Mouse (Mus musculus) heart, embryonic 14.5 days (tissue): ENCODE measurements around the gene Tdrd7. TPM values are rescaled to one million over a fixed set of nuclear protein-coding genes. Genes with fewer than 3 reads are reported as not detected.
A peak's percentile ranks its signal among the peaks of the same experiment; 100 is the strongest.

Experiments used
- ATAC-seq: fragments of 200-750 bp; cut with Nextera tagmentation; 2 replicates; pipeline ENCODE4 v1.8.0; 2017; ENCODE audit warnings: low read depth, moderate TSS enrichment; ENCODE audit not compliant: insufficient number of reproducible peaks, insufficient read depth, low FRiP score
- H3K27ac ChIP-seq, 2 experiments: fragments of 200-500 bp in 1 of 2; fragments of 300-500 bp in 1 of 2; sonication (generic) in 1 of 2; replicated peaks in 1 of 2; 2 replicates each; pipeline ENCODE4 v1.5.1; 2012 to 2014; ENCODE audit warnings: low read depth in 2 of 2, low read length in 2 of 2, control low read depth in 1 of 2, mild to moderate bottlenecking in 1 of 2, mixed read lengths in 1 of 2; ENCODE audit not compliant: control insufficient read depth in 1 of 2, insufficient read depth in 1 of 2
- H3K27me3 ChIP-seq: fragments of 300-500 bp; sonication (generic); 2 replicates; pipeline ENCODE4 v1.6.1; 2014; ENCODE audit warnings: mild to moderate bottlenecking, low read length, control low read depth; ENCODE audit not compliant: control insufficient read depth, insufficient read depth
- H3K36me3 ChIP-seq: fragments of 300-500 bp; sonication (generic); 2 replicates; pipeline ENCODE4 v1.6.1; 2014; ENCODE audit warnings: mild to moderate bottlenecking, control low read depth, low read length, mixed read lengths; ENCODE audit not compliant: control insufficient read depth, insufficient read depth
- H3K4me1 ChIP-seq, 2 experiments: fragments of 200-500 bp in 1 of 2; fragments of 300-500 bp in 1 of 2; sonication (generic) in 1 of 2; 2 replicates each; pipeline ENCODE4 v1.6.1; 2012 to 2014; ENCODE audit warnings: low read length in 2 of 2, control low read depth in 1 of 2, mixed read lengths in 1 of 2; ENCODE audit not compliant: control insufficient read depth in 2 of 2, insufficient read depth in 2 of 2
- H3K4me2 ChIP-seq: fragments of 300-500 bp; sonication (generic); 2 replicates; pipeline ENCODE4 v1.6.1; 2014; ENCODE audit warnings: mild to moderate bottlenecking, low read length
- H3K4me3 ChIP-seq, 2 experiments: fragments of 200-500 bp in 1 of 2; fragments of 300-500 bp in 1 of 2; sonication (generic) in 1 of 2; 2 replicates each; pipeline ENCODE4 v1.5.1; 2012 to 2014; ENCODE audit warnings: low read length in 2 of 2, mild to moderate bottlenecking in 2 of 2, control low read depth in 1 of 2, low read depth in 1 of 2, moderate library complexity in 1 of 2; ENCODE audit not compliant: control insufficient read depth in 1 of 2, insufficient read depth in 1 of 2
- H3K9ac ChIP-seq: fragments of 300-500 bp; sonication (generic); 2 replicates; pipeline ENCODE4 v1.6.1; 2014; ENCODE audit warnings: mild to moderate bottlenecking, low read length
- H3K9me3 ChIP-seq: fragments of 300-500 bp; sonication (generic); 2 replicates; pipeline ENCODE4 v1.6.1; 2016; ENCODE audit warnings: low read length, control low read depth; ENCODE audit not compliant: control insufficient read depth
- WGBS: fragments of 180-500 bp; shearing (Covaris S2); extraction: QIAGEN DNeasy Blood & Tissue Kit; methylation state at CpG from one replicate; pipeline ENCODE4 v1.1.7; 2014; 5-methylcytosine and 5-hydroxymethylcytosine counted together
- polyA plus RNA-seq: library from polyadenylated mRNA; unstranded; fragments of >200 nt; fragmentation: Nextera tagmentation; extraction: Ambion mirVana; gene quantifications from 2 replicates; pipeline ENCODE4 v1.2.1, GENCODE M21; 2014

Tdrd7 gene
- polyA plus RNA-seq, 1 experiment from 2014 or later: 19.1 TPM

GRCm38 (mm10) chr4:46075664-46076063, 110.5 kb downstream of the Tdrd7 start:
- H3K4me1 ChIP-seq: peaks cover 22 to 51% of the 10 kb centered on the region in 2 experiments
- H3K4me3 ChIP-seq: no peak overlapping the region
- H3K9ac ChIP-seq: no peak overlapping the region
- peak overlapping the region in 1 of 2 experiments; percentile 20; a peak in 1 of 4 replicates for H3K27ac ChIP-seq
- 78% methylated on average over 3 of the region's 3 CpGs for WGBS
- peaks cover 50% of the 10 kb centered on the region for H3K36me3 ChIP-seq
- H3K27me3 ChIP-seq: no peaks in the 10 kb centered on the region
- no peaks in the 10 kb centered on the region for H3K9me3 ChIP-seq
- no peak overlapping the region for H3K4me2 ChIP-seq
- no peak for ATAC-seq

DNA sequence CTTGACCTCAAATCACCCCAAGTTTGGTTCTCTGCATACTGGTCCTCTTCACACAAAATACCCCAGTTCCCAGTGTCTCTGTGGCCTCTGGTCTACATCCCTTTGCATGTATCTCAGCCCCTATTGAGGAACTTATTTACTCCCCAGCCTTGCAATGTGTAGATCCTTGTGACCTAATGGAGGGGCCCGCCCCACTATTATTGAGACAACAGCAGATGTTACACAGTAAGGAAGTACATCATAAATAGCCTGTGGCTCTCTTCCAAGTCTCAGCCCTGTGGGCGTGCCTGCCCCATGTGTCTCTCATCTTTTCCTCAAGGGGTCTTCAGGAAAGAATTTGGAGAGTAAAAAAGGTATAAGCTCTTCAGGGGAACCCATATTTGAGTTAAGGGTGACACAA, 111.8 kb downstream of the Tdrd7 start:
- peak overlapping the region in 1 of 2 experiments; percentile 24; a peak in 1 of 4 replicates for H3K27ac ChIP-seq
- H3K4me1 ChIP-seq: peaks cover 20 to 48% of the 10 kb centered on the region in 2 experiments
- no peak overlapping the region for H3K4me2 ChIP-seq
- H3K9me3 ChIP-seq: no peaks in the 10 kb centered on the region
- 55% methylated on average over 2 of the region's 2 CpGs for WGBS
- no peak for ATAC-seq
- no peak overlapping the region for H3K4me3 ChIP-seq
- no peak overlapping the region for H3K9ac ChIP-seq
- peaks cover 41% of the 10 kb centered on the region for H3K36me3 ChIP-seq
- H3K27me3 ChIP-seq: no peaks in the 10 kb centered on the region

DNA sequence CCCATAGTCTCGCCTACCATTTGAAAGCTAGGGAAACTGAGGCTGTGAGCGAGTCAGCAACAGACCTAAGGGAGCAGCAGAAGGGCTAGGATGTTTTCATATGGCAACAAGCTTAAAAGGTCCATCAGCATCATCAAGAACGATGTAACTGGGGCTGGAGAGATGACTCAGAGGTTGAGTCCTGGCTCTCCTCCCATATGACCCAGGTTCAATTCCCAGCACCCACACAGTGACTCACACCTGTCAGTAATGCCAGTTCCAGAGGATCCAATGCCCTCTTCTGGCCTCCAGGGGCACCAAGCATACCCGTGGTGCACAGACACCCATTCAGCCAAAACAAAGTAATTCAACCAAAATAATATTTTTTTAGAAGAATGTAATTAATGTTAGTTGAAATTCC, 115.1 kb downstream of the Tdrd7 start:
- Histone ChIP-seq H3K9me3 (no peaks in the 10 kb centered on the region), H3K27ac (no peak overlapping the region), H3K4me2 (no peak overlapping the region), H3K4me3 (no peak overlapping the region), H3K4me1 (peaks cover 15 to 32% of the 10 kb centered on the region in 2 experiments), H3K27me3 (no peaks in the 10 kb centered on the region), H3K36me3 (peaks cover 56% of the 10 kb centered on the region), H3K9ac (no peak overlapping the region)
- ATAC-seq: no peak
- 92% methylated on average over 4 of the region's 4 CpGs for WGBS

- no peak for ATAC-seq
- no peak overlapping the region for H3K4me3 ChIP-seq
- H3K9ac ChIP-seq: no peak overlapping the region
- no peaks in the 10 kb centered on the region for H3K9me3 ChIP-seq
- no peak overlapping the region for H3K4me2 ChIP-seq
- H3K27ac ChIP-seq: no peak overlapping the region
- 75% methylated on average over 11 of the region's 11 CpGs for WGBS
- H3K27me3 ChIP-seq: no peaks in the 10 kb centered on the region
- H3K36me3 ChIP-seq: peaks cover 75% of the 10 kb centered on the region
- H3K4me1 ChIP-seq: peaks cover 24 to 28% of the 10 kb centered on the region in 2 experiments
Observed at GRCm38 (mm10) chr4:46082555-46082954, 117.4 kb downstream of the Tdrd7 start.

Other genes starting within 250 kb of the Tdrd7 start
- gene Aldh1b1, start 166.3 kb upstream of the Tdrd7 start, polyA plus RNA-seq: 68.7 and 75.0 TPM in 2 replicates
- 5.9 TPM in 2 replicates for gene Igfbpl1, start 138.4 kb upstream of the Tdrd7 start, polyA plus RNA-seq
- gene Stra6l, start 116.7 kb upstream of the Tdrd7 start, polyA plus RNA-seq: 0.11 and 0.16 TPM in 2 replicates
- gene Ccdc180, start 75.0 kb upstream of the Tdrd7 start, polyA plus RNA-seq: 0.13 and 0.19 TPM in 2 replicates
- 220 and 230 TPM in 2 replicates for gene Tmod1, start 73.6 kb downstream of the Tdrd7 start, polyA plus RNA-seq
- 41.9 and 44.0 TPM in 2 replicates for gene Ncbp1, start 173.3 kb downstream of the Tdrd7 start, polyA plus RNA-seq
- 24.3 and 25.0 TPM in 2 replicates for gene Tstd2, start 173.4 kb downstream of the Tdrd7 start, polyA plus RNA-seq
- 16.6 and 17.7 TPM in 2 replicates for gene Xpa, start 231.0 kb downstream of the Tdrd7 start, polyA plus RNA-seq